Mouse (Mus musculus) gonadal fat pad, adult 2 months (tissue): ENCODE measurements around the gene Lrp10. TPM values are rescaled to one million over a fixed set of nuclear protein-coding genes. Genes with fewer than 3 reads are reported as not detected.

Experiments used
- DNase-seq: peaks from one replicate; pipeline ENCODE4 v3.0.0-alpha.2; 2012; ENCODE audit warnings: low read depth
- polyA plus RNA-seq: library from polyadenylated mRNA; depleted of rRNA; stranded (reverse); fragments of >200 nt; gene quantifications from 2 replicates; pipeline ENCODE4 v1.2.3, GENCODE M21; 2012

Lrp10 gene
- polyA plus RNA-seq, 1 experiment, result 125 TPM

GRCm38 (mm10) chr14:54475941-54476844 is 12.3 kb downstream of the Lrp10 start, which contains the start of gene Rem2:
TSS of gene Rem2 (plus strand) at chr14:54476100.
- DNase-seq, result no peak

- no peak for DNase-seq
Observed at GRCm38 (mm10) chr14:54477172-54477909, 13.4 kb downstream of the Lrp10 start.

- no peak for DNase-seq
Observed at GRCm38 (mm10) chr14:54479451-54479920, 15.5 kb downstream of the Lrp10 start.

- DNase-seq, result no peak
Observed at GRCm38 (mm10) chr14:54480673-54481072, 16.7 kb downstream of the Lrp10 start.

GRCm38 (mm10) chr14:54481402-54481801 is 17.5 kb downstream of the Lrp10 start:
- DNase-seq, result no peak

GRCm38 (mm10) chr14:54482498-54482897 is 18.6 kb downstream of the Lrp10 start:
- no peak for DNase-seq

GRCm38 (mm10) chr14:54485899-54486298 is 22.0 kb downstream of the Lrp10 start:
- no peak for DNase-seq

- DNase-seq, result no peak
Observed at GRCm38 (mm10) chr14:54487732-54488131, 23.8 kb downstream of the Lrp10 start.

- no peak for DNase-seq
Observed at GRCm38 (mm10) chr14:54488350-54488749, 24.4 kb downstream of the Lrp10 start.

- no peak for DNase-seq
Observed at GRCm38 (mm10) chr14:54492345-54493131, 28.6 kb downstream of the Lrp10 start.

- DNase-seq, result no peak
Observed at GRCm38 (mm10) chr14:54493236-54493635, 29.3 kb downstream of the Lrp10 start.

GRCm38 (mm10) chr14:54494234-54494633 is 30.3 kb downstream of the Lrp10 start:
- DNase-seq, result no peak

GRCm38 (mm10) chr14:54496706-54497105 is 32.8 kb downstream of the Lrp10 start:
- no peak for DNase-seq

GRCm38 (mm10) chr14:54499330-54499729 is 35.4 kb downstream of the Lrp10 start:
- DNase-seq, result no peak

- no peak for DNase-seq
Observed at GRCm38 (mm10) chr14:54501365-54501764, 37.4 kb downstream of the Lrp10 start.

GRCm38 (mm10) chr14:54503092-54503491 is 39.2 kb downstream of the Lrp10 start:
- no peak for DNase-seq

- no peak for DNase-seq
Observed at GRCm38 (mm10) chr14:54509774-54510173, 45.8 kb downstream of the Lrp10 start.

- no peak for DNase-seq
Observed at GRCm38 (mm10) chr14:54516710-54517310, 52.9 kb downstream of the Lrp10 start.
